Comparison of ENCODE assay signal across 15 mouse cellular contexts in genomic region chr10:20550161-20550560, GRCm38 (mm10).
DNase-seq lines count a peak whose midpoint lies in the region; ATAC-seq and TF ChIP-seq lines count a peak whose summit lies in the region.
"Had no signal": no experiment of that assay in that cellular context is flagged by ENCODE, and none has a peak within 500 bp of the region (broad histone marks: within the 10 kb centered on the region; RNA-seq: fewer than 3 reads in every experiment).

No protein-coding gene starts in this region.

- no peaks in the 10 kb centered on the region for H3K79me2 ChIP-seq in heart, adult 2 months (replicated peaks; ENCODE audit: control insufficient read depth, insufficient read depth, low read length)

- intact Hi-C loops in heart, adult 2 months (cut with DNase I), result no loop called here
- intact Hi-C loops in heart, postnatal 14 days (cut with DNase I), result no loop called here

- H3K36me3 ChIP-seq in heart, adult 2 months (ENCODE audit: control insufficient read depth, insufficient read depth, low read length), result peaks cover 8% of the 10 kb centered on the region
- H3K36me3 ChIP-seq in lung, embryonic 14.5 days (ENCODE audit: insufficient read depth), result no peaks in the 10 kb centered on the region
- H3K36me3 ChIP-seq in forebrain, embryonic 16.5 days (ENCODE audit: control insufficient read depth, insufficient read depth), result no peaks in the 10 kb centered on the region
- H3K36me3 ChIP-seq: limb, embryonic 10.5 days had no signal

- H3K9ac ChIP-seq in heart, adult 2 months (ENCODE audit: low read depth, low read length), result no peak overlapping the region
- no peak overlapping the region for H3K9ac ChIP-seq in lung, embryonic 14.5 days
- H3K9ac ChIP-seq in forebrain, embryonic 16.5 days (replicated peaks; ENCODE audit: low read depth, low read length), result no peak overlapping the region
- H3K9ac ChIP-seq: liver, postnatal 0 days had no signal

- peaks cover 17% of the 10 kb centered on the region for H3K4me1 ChIP-seq in heart, adult 2 months (ENCODE audit: control insufficient read depth, insufficient read depth, low read length)
- H3K4me1 ChIP-seq in lung, embryonic 14.5 days (ENCODE audit: insufficient read depth), result peaks cover 17% of the 10 kb centered on the region
- peaks cover 13% of the 10 kb centered on the region for H3K4me1 ChIP-seq in brown adipose tissue, adult 24 weeks (ENCODE audit: control insufficient read depth, insufficient read depth, insufficient read length, low read length)
- H3K4me1 ChIP-seq in forebrain, embryonic 16.5 days (replicated peaks; ENCODE audit: control insufficient read depth, insufficient read depth, low read length), result peaks cover 8% of the 10 kb centered on the region

- TF ChIP-seq CTCF in heart, adult 2 months (IDR thresholded peaks at IDR 0.05), result no peak
- no peak for TF ChIP-seq CTCF in lung, embryonic 14.5 days (IDR thresholded peaks at IDR 0.05; ENCODE audit: low read depth)

- peak overlapping the region; percentile 86 for H3K27ac ChIP-seq in heart, adult 2 months
- no peak overlapping the region for H3K27ac ChIP-seq in lung, embryonic 14.5 days (ENCODE audit: low read depth)
- H3K27ac ChIP-seq in brown adipose tissue, adult 24 weeks (replicated peaks; ENCODE audit: low read depth, low read length), result peak overlapping the region; percentile 72
- no peak overlapping the region for H3K27ac ChIP-seq in forebrain, embryonic 16.5 days (ENCODE audit: low read length)

- H3K4me3 ChIP-seq in heart, adult 2 months, result no peak overlapping the region
- H3K4me3 ChIP-seq in lung, embryonic 14.5 days (ENCODE audit: low read depth, low read length), result no peak overlapping the region
- H3K4me3 ChIP-seq in brown adipose tissue, adult 24 weeks (ENCODE audit: insufficient read depth, low read depth, low read length), result no peak overlapping the region
- no peak overlapping the region for H3K4me3 ChIP-seq in forebrain, embryonic 16.5 days (replicated peaks; ENCODE audit: low read length)
- H3K4me3 ChIP-seq: limb, embryonic 10.5 days had no signal

- WGBS in heart, adult 2 months, result 61% methylated on average over 5 of the region's 5 CpGs
- 34% methylated on average over 5 of the region's 5 CpGs for WGBS in lung, embryonic 14.5 days
- WGBS in forebrain, embryonic 16.5 days, result 73% methylated on average over 5 of the region's 5 CpGs

- H3K4me2 ChIP-seq in lung, embryonic 14.5 days, result no peak overlapping the region
- H3K4me2 ChIP-seq in forebrain, embryonic 16.5 days (ENCODE audit: low read length), result no peak overlapping the region
- H3K4me2 ChIP-seq: heart, embryonic 11.5 days had no signal

- no peaks in the 10 kb centered on the region for H3K9me3 ChIP-seq in lung, embryonic 14.5 days (ENCODE audit: low read depth, low read length)
- H3K9me3 ChIP-seq in forebrain, embryonic 16.5 days (ENCODE audit: control insufficient read depth, low read length), result no peaks in the 10 kb centered on the region
- H3K9me3 ChIP-seq: limb, embryonic 10.5 days had no signal

- H3K27me3 ChIP-seq in heart, adult 2 months (ENCODE audit: control insufficient read depth, insufficient read depth, low read length), result no peaks in the 10 kb centered on the region
- H3K27me3 ChIP-seq in lung, embryonic 14.5 days (ENCODE audit: insufficient read depth, low read length), result no peaks in the 10 kb centered on the region
- H3K27me3 ChIP-seq in forebrain, embryonic 16.5 days (replicated peaks; ENCODE audit: control insufficient read depth, insufficient read depth, low read length), result no peaks in the 10 kb centered on the region

- no peak for ATAC-seq in lung, embryonic 14.5 days (ENCODE audit: insufficient read depth)
- ATAC-seq in forebrain, embryonic 16.5 days, result peak; percentile 51; the same call in 1 of the 2 replicates
- ATAC-seq: liver, postnatal 0 days had no signal

- no peak for TF ChIP-seq POLR2A in heart, adult 2 months (IDR thresholded peaks at IDR 0.05; ENCODE audit: insufficient read depth, low read depth, low read length)

- DNase-seq in heart, adult 2 months, result no peak
- DNase-seq in heart, postnatal 14 days, result no peak
- peak; percentile 30 for DNase-seq in lung, embryonic 14.5 days
- DNase-seq in lung, postnatal 14 days, result no peak
- no peak for DNase-seq in testis, postnatal 14 days (ENCODE audit: low spot score)
- DNase-seq: cerebellum, adult 8-10 months; kidney, adult 18-20 months; liver, postnatal 0 days; right cerebral cortex, postnatal 14 days; spleen, adult 18-20 months; thymus, postnatal 4 days had no signal

- no peak for TF ChIP-seq EP300 in heart, adult 2 months (IDR thresholded peaks at IDR 0.05; ENCODE audit: insufficient read depth, low read depth, low read length)

Comparison
In these comparisons a context has a peak if more than half of its experiments do, and no peak if none do; other contexts are left out.
1. H3K27ac ChIP-seq: peak in heart, adult 2 months (single experiment) and brown adipose tissue, adult 24 weeks (single experiment); none in lung, embryonic 14.5 days (single experiment) and forebrain, embryonic 16.5 days (single experiment).